Mouse (Mus musculus): ENCODE measurements around the gene Senp1. TPM values are rescaled to one million over a fixed set of nuclear protein-coding genes. Genes with fewer than 3 reads are reported as not detected.
A peak's percentile ranks its signal among the peaks of the same experiment; 100 is the strongest.

The Senp1 gene
- total RNA-seq, 2 experiments from 2014 or later = 6.1 to 6.3 TPM

DNA sequence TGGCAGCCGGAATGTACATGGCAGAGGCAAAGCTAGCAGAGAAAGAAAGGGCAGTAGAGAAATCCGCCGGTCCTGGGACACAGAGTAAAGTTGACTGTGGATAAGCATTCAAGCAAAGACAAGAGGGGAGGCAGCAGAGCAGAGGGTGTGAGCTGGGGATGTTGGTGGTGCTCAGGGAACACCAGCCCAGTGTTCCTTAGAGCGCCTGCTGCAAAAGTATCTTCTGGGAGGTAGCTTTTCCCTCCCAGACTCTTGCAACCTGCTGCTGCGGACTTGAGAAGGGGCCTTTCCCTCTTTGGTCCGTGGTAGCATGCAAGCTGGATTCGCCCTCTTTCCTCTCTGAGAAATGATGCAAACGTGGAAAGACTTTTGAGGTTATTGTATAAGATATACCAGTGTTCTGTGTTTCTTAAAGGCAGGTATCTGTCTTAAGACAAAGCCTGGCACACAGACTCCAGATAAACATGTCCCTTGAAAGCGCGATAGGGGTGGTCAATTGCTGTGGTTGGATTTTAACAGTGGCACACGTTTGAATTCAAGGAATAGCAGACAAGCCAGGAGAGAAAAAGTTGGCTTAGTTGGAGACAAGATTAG is 14.3 kb upstream of the Senp1 start:
- DNase-seq (ENCODE audit: low spot score) = no peak

- no peak for DNase-seq (ENCODE audit: low spot score)
Observed at GRCm38 (mm10) chr15:98107230-98107629, 13.7 kb upstream of the Senp1 start.

- DNase-seq (ENCODE audit: low spot score) = no peak
Observed at GRCm38 (mm10) chr15:98106506-98106905, 13.0 kb upstream of the Senp1 start.

- no peak for DNase-seq (ENCODE audit: low spot score)
Observed at GRCm38 (mm10) chr15:98102401-98102800, 8.9 kb upstream of the Senp1 start.

DNA sequence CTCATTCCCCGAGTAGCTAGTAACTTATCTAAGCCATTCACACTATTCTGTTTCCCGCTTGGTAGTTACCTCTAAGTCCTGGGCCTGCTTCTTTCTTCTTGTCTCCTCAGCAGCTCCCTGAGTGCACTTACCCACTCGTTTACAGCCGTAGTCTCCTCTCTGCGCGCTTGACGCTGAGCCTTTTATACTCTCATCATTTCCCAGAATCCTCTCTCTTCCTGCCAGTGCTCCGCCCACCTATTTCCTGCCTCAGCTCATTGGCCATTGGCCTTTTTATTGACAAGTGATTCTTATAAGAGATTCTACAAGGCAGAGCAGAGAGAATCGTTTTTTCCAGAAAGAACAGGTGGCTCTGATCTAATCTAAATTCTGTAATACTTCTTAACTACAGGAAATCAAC is 5.0 kb upstream of the Senp1 start:
- DNase-seq (ENCODE audit: low spot score) = no peak

- no peak for DNase-seq (ENCODE audit: low spot score)
Observed at GRCm38 (mm10) chr15:98096957-98097356, 3.4 kb upstream of the Senp1 start.

- no peak for DNase-seq (ENCODE audit: low spot score)
Observed at GRCm38 (mm10) chr15:98094905-98095304, 1.4 kb upstream of the Senp1 start.

GRCm38 (mm10) chr15:98092372-98093120 is 998 bp downstream of the Senp1 start, which contains the start of gene Pfkm:
Pfkm (plus strand) TSS chr15:98092589.
- DNase-seq (ENCODE audit: low spot score) = no peak

- no peak for DNase-seq (ENCODE audit: low spot score)
Observed at GRCm38 (mm10) chr15:98091841-98092240, 1.7 kb downstream of the Senp1 start.

- peak; percentile 56 for DNase-seq (ENCODE audit: low spot score)
Observed at GRCm38 (mm10) chr15:98089421-98090183, 3.9 kb downstream of the Senp1 start.

GRCm38 (mm10) chr15:98088889-98089288 is 4.7 kb downstream of the Senp1 start:
- DNase-seq (ENCODE audit: low spot score) = no peak

DNA sequence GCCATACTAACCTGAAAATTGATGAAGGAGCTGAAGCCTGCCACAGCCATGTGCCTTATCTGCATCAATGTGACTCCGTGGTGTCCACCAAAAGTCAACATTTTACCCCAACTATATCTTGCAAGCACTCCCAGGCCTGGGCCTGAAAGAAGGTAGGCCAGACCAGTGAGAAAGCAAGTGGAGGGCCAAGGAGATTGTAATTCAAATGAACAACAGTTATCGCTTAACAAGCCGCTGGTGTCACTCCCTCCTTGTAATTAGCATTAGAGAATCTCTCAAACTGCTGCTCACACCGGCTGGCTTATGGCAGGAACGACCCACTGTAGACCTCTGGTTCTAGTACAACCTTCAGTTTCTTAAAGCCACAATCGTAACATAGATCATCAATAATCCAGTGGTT is 16.6 kb downstream of the Senp1 start:
- no peak for DNase-seq (ENCODE audit: low spot score)

- DNase-seq (ENCODE audit: low spot score) = no peak
Observed at GRCm38 (mm10) chr15:98075034-98075433, 18.5 kb downstream of the Senp1 start.

DNA sequence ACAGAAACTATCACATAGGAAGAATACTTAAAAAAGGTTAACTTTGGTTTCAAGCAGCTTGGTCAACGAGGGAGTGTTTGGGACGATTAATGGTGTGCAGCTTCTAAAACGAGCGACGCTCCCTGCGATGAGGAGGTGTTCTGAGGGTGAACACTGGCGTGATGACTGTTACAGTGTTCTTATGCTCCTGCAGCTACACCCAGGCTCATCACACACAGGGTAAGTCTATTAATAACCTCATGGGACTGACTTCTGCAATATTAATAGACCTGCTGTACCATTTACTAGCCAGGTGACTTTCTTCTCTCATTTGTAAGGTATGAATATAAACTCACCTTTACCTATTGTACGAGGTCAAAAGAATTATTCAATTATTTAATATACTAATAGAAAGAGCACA is 19.0 kb downstream of the Senp1 start:
- no peak for DNase-seq (ENCODE audit: low spot score)

GRCm38 (mm10) chr15:98070376-98070775 is 23.2 kb downstream of the Senp1 start:
- no peak for DNase-seq (ENCODE audit: low spot score)

DNA sequence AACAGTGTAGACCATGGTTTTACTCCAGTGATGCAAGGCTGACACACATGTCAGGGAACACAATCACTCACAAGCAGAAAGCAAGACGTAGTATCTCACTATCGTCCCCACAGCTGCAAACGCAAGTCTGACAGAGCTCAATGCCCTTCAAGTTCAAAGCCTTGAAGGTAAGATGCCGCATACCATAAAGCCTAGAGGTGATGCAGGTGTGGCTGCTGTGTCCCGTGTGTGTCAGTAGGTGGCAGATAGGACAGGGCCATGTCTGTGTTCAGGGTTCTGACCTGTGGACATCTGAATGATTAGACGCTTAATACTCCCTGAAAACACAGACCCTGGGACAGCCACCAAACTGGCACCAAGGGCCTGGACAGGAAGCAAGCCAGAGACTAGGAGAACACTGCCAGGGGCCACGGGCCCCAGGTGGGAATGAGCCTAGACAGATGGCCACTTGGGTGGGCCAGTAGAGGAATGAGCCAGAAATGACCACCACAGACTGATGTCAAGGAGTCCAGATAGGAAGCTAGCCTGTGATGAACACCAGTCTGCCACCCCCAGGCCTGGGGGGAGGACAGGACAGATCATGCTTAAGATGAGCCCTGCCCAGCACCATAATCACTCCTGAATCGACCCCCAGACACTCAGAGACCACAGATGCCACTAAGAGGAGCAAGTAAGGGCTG is 23.8 kb downstream of the Senp1 start:
- DNase-seq (ENCODE audit: low spot score) = no peak

- DNase-seq (ENCODE audit: low spot score) = no peak
Observed at GRCm38 (mm10) chr15:98068506-98068905, 25.0 kb downstream of the Senp1 start.

GRCm38 (mm10) chr15:98067492-98067891 is 26.1 kb downstream of the Senp1 start:
- no peak for DNase-seq (ENCODE audit: low spot score)

GRCm38 (mm10) chr15:98066602-98067001 is 26.9 kb downstream of the Senp1 start:
- DNase-seq (ENCODE audit: low spot score) = no peak

DNA sequence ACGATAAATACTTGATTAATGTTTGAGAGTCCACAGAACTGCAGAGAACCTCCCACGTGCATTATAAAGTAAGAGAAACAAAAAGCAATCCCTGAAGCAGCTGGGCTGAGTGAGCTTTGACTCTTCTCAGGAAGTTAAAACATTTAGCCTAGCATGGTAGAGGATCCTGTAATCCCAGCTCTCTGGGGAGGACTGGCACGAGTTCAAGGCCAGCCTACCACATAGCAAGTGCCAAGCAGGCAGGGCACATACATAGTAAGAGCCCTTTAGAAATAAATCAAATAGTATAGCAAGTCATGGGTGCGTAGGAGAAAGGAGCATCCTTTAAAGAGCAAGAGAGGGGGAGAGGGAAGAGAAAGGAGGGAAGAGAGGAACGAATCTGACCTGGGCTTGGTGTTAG is 27.7 kb downstream of the Senp1 start:
- no peak for DNase-seq (ENCODE audit: low spot score)

DNA sequence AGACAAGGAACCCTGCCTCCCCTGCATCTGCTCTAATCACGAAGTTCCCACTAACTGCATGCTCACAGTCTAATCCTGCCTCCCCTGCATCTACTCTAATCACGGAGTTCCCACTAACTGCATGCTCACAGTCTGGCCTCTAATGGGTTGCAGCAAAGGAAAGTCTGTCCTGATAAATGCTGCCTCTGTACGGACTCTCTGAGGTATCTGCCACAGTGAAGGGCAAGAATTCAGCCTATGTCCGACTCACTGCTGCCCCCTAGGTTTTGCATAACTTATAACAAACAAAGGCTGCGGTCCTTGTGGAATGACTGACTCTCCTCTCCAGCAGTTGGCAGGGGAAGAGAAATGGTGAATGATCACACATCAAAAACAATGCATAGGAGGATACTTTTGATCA is 38.3 kb downstream of the Senp1 start:
- DNase-seq (ENCODE audit: low spot score) = no peak

- no peak for DNase-seq (ENCODE audit: low spot score)
Observed at GRCm38 (mm10) chr15:98051685-98052084, 41.9 kb downstream of the Senp1 start.

Measured in gastrocnemius, adult 18-20 months (tissue).